Mouse (Mus musculus) frontal cortex, adult (tissue): ENCODE measurements around the gene Gm26897.

Experiments
- ATAC-seq: cut with Nextera tagmentation; 2 replicates; pipeline ENCODE4 v1.9.2; 2017; ENCODE audit warnings: mild to moderate bottlenecking, moderate library complexity, mixed read lengths; ENCODE audit not compliant: low TSS enrichment

Gene Gm26897

DNA sequence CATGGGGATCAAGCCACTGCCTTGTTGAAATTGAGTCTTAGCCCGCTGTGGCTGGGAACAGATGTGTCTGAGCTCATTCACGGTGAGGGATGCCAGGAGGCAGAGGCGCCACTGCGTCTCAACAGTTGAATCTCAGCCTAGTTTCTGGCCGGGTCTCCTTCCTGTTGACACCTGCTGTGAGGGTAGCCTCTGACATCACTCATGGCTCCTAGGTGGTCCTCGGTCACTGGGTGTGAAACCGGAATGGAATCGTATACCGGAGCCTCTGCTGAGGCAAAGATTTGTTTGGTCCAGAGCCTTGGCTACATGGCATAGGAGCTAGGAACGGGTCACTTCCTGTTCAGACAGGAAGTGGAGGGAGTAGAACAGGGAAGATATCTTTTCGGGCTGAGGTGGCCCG is at the start of gene Gm26897:
Gene Gm26897 (plus strand): TSS at position 74 of the 400 bp plus-strand sequence.
- no peak for ATAC-seq

DNA sequence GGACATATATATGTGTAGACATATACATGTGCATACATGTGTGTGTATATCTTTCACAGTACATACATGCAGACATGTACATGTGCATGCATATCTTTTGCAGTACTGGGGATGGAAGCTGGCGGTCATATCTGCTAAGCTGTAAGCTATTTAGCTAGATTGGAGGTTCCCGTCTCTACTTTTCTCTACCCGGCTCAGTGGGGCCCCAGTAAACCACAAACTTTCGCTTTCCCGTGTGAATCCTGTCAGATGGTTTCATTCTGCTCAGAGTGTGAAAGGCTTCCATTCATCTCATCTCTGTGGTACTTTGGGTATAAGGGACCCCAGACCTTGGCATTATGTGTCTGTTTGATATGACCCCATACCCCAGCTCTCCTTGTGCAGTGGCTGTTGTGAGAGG is 46.4 kb upstream of the Gm26897 start:
- ATAC-seq: no peak

DNA sequence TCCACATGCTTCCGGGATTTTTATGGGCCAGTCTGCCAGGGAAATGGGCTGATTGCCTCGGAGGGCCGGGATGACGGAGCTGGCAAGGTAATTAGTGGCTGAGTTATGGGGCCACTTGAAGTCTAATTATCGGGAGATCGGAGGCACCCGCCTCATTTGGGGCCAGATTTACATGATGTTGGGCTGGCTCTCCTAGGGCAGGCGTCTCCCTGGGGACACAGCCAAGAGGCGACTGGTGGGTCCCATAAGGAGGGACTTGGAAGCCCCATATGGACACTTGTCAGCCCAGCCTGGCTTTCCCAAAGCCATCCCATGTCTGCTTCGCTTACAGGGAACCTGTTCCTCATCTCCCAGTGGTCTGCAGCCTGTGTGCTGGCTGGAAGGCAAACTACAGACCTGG is 45.1 kb upstream of the Gm26897 start:
- ATAC-seq: no peak

DNA sequence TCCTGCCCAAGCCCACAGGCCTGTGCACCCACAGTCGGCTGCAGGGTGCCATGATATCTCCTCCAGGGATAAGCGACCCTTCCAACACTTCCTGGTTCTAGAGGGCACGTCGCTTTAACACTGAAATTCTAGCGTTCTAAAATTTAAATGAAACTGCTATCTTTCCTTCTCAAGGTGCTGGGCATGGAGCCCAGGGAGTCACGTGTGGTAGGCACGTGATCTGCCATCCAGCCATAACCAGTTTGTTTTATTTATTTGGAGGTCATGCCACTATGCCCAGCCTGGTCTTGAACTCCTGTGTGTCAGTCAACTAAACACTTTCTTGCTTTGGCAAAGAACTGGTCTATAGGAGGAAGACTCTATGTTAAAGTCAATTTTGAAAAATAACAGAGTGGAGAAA is 35.7 kb upstream of the Gm26897 start:
- no peak for ATAC-seq

DNA sequence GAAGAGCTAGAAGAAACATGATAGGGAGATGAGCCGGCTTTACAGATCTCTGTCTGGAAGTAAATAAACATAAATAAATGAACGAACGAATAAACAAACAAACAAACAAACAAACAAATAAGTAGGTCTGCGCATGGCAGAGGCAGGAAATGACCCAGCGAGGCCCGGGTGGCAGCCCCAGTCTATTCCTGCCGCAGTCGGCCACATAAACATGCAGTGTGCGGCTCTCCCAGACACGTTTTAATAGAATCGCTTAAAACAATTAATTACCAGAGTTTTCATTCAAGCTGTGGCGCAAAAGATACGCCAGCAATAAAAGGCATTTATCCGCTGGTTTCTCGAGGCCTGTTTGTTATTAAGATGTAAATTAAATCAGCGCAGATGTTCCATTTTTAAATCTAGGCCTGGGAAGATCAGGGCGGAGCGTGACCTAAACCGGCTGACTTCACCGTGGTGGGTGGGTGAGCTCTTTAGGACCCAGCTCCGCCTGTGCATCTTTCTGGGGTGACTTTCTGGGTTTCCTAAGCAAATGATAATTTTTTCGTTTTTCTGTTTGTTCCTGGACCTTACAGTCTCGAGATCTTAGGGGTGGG is 33.9 kb upstream of the Gm26897 start:
- ATAC-seq: no peak

DNA sequence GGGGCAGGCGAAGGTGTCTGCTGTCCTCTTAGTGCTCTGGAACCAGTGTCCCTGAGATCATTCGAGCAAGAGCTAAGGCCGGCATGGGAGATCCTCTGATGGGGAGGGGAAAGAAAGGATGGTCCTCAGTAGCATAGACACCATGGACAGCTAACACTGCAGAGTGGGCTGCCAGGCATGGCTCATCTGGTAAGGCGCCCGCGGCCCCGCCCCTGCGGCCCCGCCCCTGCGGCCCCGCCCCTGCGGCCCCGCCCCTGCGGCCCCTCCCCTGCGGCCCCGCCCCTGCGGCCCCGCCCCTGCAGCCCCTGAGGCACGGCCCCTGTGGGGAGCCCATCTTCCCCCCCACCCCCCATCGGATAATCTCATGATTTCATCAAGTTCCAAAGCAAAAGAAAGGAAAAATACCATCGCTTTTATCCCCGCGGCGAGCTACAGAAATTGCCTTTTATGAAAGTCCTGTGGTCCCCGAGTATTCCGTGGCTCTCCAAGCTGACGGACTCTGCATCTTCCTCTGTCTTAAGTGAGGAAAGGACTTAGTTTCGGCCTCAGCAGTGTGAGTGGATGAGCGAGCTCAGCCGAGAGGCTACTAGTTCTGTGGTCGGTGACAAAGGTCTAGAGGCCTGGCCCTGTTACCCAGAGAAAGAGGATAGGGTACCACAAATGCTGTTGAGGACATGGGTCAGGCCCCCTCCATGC is 31.9 kb upstream of the Gm26897 start:
- ATAC-seq: no peak

DNA sequence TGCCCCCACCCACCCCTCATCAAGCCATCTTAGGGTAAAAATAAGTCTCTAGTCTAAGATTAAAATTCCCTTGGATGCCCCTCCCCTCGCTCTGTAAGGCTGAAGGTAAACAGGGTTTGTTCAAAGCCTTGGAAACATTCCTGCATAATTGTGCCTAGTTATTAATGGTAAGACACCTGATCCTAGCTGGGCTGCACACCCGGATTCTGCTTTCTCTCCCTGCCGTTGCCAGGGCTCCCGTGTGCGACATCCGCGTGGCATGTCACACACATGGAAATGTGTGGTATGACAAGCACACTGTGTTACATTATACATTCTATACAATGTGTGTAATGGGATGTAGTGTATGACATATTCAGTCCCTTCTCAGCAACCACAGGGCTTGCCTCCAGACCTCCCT is 30.1 kb upstream of the Gm26897 start:
- ATAC-seq: no peak

DNA sequence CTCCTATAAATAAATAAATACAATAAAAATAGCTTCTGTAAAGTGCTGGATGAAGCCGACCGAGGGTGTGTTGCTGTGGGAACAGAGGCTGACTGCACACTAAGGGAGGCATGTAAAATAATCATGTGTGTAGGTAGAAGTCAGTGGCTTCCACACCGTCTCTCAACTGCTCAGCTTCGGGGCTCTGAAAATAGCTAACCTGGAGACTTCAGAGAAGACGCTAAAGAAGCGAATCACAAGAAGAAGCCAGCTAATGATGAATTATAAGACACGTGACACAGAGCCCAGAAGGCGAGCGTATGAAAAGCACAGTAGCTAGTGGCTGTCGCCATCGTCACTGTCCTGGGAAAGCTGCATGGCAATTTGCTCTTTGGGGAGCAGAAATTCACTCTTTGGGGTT is 29.4 kb upstream of the Gm26897 start:
- no peak for ATAC-seq

DNA sequence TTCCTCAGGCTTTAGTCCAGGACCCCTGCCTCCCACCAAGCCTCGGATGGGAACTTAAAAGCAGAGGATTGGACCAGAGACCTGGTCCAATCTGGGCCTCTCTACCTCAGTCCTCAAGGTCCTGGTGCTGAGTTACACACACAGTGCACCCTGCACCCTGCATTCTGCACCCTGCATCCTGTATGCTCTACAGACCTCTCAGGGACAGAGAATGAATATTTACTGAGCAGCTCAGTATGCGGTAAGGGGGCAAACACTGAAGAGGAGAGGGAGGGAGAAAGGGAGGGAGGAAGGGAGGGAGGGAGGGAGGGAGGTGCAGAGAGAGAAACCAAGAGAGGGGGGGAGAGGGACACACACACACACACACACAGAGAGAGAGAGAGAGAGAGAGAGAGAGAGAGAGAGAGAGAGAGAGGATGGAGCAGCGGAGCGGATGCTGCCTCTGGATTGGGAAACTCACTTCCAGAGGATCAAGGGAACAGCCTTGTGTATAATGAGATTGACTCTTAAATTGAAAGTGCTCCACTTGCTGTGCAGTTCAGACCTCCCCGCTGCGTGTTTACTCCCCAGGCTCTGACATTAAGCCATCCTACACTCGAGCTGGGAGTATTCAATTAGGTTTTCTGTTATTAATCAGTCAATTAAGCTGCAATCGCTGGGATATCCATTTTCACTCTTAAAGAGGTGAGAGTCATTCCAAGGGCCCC is 24.4 kb upstream of the Gm26897 start:
- no peak for ATAC-seq

DNA sequence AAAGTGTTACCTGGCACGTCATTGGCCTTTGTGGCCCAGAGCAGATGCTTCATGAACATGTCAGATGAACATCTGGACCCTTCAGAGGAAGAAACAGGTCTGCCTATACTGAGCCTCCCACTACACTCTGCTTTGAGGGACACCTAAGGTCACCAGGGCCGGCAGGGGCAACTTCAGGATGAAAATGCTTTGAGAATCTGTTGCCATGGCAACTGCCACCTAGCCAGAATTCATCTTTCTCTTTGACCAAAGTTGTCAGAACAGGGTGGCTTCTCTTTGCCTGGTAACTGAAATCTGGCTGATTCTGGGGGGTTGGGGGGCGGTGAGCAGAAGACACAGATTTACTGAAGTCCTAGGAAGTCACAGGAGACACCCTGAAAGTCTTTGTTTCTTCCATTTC is 14.7 kb upstream of the Gm26897 start:
- no peak for ATAC-seq

DNA sequence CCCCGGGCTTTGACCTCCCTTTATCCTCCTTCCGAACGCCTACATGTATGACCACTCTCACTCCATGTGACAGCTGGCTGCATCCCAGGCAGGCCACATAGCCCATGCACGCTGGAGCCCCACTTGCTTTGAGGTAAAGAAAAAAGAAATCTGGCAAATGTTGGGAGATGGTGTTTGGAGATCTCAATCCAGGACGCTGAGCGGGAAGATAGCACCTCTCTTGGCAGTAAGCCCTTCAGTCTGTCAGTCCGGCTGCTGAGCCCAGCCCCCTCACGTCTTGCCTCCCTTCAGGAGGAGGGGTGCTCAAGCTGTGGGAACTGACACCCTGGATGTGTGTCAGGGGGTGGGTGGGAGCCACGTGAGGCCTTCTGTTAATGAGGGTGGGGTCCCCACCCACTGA is 13.0 kb upstream of the Gm26897 start:
- ATAC-seq: peak; percentile 56; the same call in 1 of the 2 replicates

DNA sequence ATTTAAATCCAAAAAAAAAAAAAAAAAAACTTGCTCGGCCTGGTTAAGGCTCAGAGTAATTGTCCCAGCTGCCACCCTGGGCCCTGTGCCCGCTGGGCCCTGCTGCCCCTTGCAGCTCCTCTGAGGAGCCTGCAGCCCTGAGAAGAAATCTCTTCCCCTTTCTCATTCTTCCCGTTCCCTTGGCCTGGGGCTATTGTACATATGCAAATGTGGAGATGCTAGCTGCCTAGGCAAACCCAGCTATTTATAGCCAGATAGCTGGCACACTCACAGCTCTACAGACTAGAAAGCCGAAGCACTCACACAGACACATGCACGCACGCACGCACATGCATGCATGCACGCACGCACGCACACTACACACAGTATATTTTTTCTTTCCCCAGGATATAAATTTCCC is 9.0 kb upstream of the Gm26897 start:
- ATAC-seq: peak; percentile 64

DNA sequence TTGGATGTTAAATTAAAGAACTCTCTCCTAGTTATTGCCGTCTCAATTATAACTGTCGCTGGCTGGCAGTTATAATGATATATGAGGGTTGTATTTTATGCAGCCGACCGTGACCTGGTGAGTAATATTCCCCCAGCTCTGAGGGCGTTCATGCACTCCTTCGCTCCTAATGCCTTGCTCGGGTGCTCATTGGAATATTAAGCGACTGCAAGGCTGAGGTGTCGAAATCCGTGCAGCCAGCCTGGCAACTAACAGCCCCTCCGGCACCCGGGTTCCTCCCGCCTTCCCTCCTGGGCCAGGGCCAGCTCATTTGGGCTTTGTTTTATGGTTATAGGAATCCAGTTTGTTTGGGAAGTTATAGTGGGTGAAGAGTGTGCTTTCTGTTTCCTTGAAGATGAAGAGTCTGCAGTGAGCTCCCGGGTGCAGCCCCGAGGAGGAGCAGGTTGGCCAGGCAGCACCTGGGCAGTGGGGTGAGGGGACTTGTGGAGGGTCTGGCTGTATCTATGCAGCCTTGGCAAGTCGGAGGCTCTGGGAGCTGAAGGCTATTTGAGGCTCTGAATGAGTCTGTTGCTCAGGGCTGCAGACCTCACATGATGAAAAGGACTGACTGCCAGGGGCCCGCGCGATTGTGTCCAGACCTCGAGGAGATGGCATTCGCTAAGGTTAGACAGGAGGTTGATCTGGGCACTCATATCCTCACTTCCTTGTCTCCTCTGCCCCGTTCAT is 8.4 kb upstream of the Gm26897 start:
- ATAC-seq: no peak

DNA sequence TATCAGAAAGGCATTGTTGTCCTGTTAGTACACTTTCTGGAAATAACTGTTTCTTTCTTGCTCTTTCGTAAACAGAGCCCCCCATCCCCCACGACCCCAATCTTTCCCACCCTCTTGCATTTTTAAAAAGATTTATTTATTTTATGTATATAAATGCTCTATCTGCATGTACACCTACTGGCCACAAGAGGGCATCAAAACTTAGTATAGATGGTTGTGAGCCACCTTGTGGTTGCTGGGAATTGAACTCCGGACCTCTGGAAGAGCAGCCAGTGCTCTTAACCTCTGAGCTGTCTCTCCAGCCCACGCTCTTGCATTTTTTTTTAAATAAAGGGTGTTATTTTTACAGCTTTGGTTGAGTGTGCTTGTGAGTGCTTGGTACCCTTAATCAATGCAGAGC is 5.3 kb upstream of the Gm26897 start:
- no peak for ATAC-seq

DNA sequence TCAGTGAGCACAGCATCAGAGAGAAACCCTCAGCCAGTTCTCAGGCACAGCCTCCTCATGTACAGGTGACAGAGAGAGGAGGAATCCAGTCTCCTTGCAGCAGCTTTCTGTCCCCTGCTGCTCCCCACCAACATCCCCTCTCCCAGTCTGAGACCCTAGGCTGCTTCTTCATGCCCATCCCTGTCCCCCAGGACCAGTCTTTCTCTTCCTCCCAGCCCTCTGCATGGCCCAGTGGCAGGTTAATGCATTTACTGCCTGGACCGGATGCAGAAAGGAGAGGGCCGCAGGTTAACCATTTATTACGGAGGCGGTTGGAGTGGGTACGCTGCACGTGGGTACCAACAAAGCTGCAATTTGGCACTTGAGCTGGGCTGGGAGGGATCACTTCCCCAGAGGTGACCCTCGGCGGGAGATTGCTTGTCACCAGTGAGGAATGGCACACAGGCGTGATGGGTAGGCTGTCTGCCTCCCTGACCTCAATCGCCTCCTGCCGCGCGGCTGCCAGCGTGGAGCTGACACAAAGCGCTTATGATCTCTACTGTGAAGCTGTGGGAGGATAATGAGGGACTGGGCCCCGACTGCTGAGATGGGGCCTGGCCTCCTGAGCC is 3.1 kb upstream of the Gm26897 start:
- no peak for ATAC-seq

DNA sequence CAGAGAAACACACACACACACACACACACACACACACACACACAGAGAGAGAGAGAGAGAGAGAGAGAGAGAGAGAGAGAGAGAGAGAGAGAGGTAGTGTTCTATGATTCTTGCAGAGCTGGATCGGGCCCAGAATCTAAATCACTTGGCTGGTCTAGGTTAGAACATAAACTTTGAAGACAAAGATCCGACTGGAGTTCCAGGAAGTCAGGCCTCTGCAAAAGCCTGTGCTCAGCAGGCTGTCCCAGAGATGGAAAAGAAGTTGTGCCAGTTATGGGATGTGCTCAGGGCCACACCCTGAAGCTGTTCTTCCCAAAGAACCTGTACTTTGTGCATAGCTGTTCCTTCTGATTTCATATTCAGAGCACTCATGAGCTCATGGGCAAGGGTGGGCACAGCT is 1.5 kb upstream of the Gm26897 start:
- ATAC-seq: no peak

DNA sequence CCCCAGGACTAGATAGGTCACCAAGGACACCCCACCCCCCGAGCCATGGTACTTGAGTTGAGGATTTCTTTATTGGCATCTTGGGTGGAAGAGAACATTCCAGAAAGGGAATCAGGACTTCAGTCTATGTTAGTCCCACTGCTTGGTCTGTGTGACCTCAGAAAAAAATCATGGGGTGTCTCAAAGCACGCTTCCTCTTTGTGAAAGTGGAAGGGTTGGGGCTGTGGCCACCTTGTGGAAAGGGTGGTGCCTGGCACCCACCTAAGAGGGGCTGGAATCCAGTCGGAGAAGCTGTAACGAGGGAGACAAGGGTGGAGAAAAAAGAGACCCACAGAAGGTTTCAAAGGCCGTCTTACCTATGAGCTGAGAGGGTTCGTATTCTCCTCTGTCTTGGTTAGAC is 5.8 kb downstream of the Gm26897 start:
- ATAC-seq: no peak

DNA sequence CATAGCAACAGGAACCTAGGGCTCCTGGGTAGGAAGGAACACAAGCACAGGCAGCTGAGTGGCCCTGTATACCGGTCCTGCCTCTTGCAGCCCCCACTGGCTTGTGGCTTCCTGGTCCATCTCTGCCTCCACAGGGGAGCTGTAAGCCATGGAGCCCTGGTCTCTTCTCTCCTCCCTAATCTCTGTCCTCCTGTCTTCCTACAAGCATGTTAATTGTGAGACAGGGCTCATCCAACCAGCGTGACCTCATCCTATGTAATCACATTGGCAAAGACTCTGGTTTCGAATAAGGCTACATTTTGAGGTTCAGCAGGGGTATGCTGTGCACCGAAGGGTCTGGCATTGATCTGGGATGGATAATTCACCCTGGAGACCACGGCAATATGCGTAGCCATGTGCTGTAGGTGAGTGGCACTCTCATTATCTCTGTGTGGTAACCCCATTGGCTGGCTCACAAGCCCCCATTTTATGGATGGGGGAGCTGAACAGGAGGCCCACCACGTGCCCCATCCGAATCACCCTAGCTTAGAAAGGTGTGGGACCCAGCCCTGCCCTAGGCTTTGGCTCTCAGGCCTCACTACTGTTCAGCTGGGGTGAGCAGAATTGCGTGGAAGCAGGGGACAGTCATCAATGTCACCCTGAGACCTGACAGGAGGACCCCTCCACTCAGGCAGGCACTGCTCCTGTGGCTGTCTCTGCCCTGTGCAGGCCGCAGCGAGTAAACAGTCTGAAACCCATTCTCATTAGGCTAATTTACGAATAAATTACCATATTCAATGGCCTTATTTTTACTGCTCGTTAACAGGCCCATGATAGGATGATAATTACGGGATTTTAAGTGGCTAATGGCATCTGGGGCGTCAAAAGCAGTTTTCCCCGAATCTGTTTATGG is 6.9 kb downstream of the Gm26897 start:
- no peak for ATAC-seq

DNA sequence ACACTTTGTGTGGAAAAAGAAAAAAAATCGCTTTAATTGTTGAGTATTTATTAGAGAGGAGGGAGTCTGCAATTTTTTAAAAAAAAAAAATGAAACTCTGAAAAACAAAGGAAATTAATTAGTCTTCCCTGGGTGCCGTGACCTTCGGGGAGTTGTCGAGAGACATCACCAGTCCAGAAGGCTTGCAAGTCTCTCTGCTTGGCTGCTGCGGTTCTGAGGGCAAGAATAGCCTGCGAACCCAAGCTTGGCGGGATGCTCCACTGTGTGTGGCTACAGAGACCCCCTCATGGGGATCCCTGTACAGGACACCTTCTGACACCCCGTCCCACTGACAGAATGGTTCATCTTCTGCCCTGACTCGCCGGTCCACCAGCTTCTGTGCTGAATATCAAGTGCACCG is 7.6 kb downstream of the Gm26897 start:
- ATAC-seq: no peak

DNA sequence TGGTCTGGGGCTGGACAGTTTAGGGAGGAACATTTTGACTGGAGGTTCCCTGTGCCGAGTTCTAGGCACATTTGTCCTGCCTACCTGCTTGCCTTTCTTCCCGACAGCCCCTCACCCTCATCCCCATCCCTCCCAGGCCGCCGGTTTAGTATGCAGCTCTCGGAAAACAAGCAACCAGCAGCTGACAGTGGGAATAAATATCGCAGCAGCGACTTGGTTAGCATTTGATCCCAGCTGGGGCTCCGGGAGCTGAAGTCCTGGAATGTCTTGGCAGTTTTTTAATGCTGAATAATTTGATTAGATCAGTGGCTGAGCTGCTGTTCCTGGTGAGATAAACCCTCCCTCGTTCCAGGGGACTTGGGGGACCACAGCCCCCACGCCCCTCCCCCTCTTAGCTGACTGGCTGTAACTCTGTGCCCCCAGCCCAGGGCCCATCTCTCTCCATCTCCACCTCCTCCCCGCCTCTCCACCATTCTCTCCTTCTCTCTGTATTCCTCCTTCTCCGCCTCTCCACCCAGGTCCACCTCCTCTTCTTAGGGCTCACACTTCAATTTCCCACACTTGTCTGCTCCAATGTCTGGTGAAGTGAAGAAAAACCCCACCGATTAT is 8.7 kb downstream of the Gm26897 start:
- no peak for ATAC-seq

DNA sequence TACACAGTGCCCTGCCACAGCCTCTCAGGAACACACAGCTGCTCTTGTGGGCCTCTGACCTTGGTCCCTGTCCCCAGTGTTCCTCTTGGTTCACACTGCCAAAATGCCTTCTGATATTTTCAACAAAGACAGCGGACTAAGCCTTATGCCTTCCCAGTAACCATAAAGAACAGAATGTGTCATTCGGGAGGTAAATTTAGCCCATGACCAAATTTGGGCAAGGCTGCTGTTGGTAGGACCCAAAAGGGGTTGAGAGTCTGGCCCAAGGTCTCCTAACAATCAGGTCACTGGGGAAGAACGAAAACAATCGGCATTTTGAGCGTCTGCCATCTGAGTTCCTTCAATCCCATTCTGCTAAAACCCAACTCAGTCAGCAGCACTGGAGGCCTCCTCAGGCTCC is 15.9 kb downstream of the Gm26897 start:
- no peak for ATAC-seq
